19 mouse cellular contexts compared by ENCODE assay signal in the genomic region with DNA sequence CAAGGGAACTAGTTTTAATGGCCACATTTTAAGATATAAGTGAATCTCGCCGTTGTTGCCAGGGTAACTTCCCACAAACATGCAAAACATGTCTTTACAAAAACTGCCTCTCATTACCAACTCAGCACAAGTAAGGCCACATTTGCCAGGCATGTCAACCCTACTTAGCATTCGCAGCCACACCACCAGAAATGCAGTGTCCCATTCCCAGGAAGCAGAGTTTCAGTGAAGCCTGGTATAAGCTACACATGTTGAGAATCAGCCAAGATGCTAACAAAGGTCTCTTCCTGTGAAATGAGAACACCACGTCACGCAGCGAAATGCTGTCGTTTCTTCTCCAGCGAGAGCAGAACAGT. TPM values are rescaled to one million over a fixed set of nuclear protein-coding genes. Genes with fewer than 3 reads are reported as not detected.
A peak's percentile ranks its signal among the peaks of the same experiment; 100 is the strongest.
DNase-seq lines count a peak whose midpoint lies in the region; ATAC-seq and TF ChIP-seq lines count a peak whose summit lies in the region.
"Had no signal": no experiment of that assay in that cellular context is flagged by ENCODE, and none has a peak within 500 bp of the region (broad histone marks: within the 10 kb centered on the region; RNA-seq: fewer than 3 reads in every experiment).

No protein-coding gene starts in this region.

- H3K4me1 ChIP-seq in hindbrain, embryonic 11.5 days (replicated peaks; ENCODE audit: control insufficient read depth, insufficient read depth, low read length): 0 out of 2 replicates have a peak, but pooled peaks cover 3% of the 10 kb centered on the region
- H3K4me1 ChIP-seq in hindbrain, embryonic 10.5 days (replicated peaks): peaks cover 4% of the 10 kb centered on the region; the same call in 1 of the 2 replicates
- H3K4me1 ChIP-seq in forebrain, postnatal 0 days (ENCODE audit: insufficient read depth): peaks cover 6% of the 10 kb centered on the region; the same call in 1 of the 2 replicates
- H3K4me1 ChIP-seq in midbrain, embryonic 16.5 days (ENCODE audit: control insufficient read depth, insufficient read depth, low read length): peaks cover 13% of the 10 kb centered on the region

- ATAC-seq in hindbrain, embryonic 11.5 days (ENCODE audit: low FRiP score): peak; percentile 72
- peak; percentile 78 for ATAC-seq in forebrain, postnatal 0 days
- peak; percentile 52; the same call in 1 of the 2 replicates for ATAC-seq in midbrain, embryonic 16.5 days
- no peak for ATAC-seq in megakaryocyte, adult 5-6 weeks (ENCODE audit: poor library complexity, severe bottlenecking)
- ATAC-seq in CD4-positive, CD25-positive, alpha-beta regulatory T cell, adult 4 months: no peak
- ATAC-seq: inflammation-experienced regulatory T-cells, adult 6 months; liver, embryonic 12.5 days; Patski had no signal

- H3K4me3 ChIP-seq in hindbrain, embryonic 11.5 days (ENCODE audit: low read depth, low read length): no peak overlapping the region
- no peak overlapping the region for H3K4me3 ChIP-seq in hindbrain, embryonic 10.5 days
- no peak overlapping the region for H3K4me3 ChIP-seq in forebrain, postnatal 0 days (ENCODE audit: low read depth, low read length)
- no peak overlapping the region for H3K4me3 ChIP-seq in midbrain, embryonic 16.5 days (ENCODE audit: low read depth, low read length)
- H3K4me3 ChIP-seq: gastrocnemius, adult 2 months; heart, adult 2 months; liver, embryonic 12.5 days had no signal

- no peak overlapping the region for H3K27ac ChIP-seq in hindbrain, embryonic 11.5 days (ENCODE audit: low read depth, low read length)
- H3K27ac ChIP-seq in hindbrain, embryonic 10.5 days: no peak overlapping the region
- peak overlapping the region; percentile 40; the same call in 1 of the 2 replicates for H3K27ac ChIP-seq in forebrain, postnatal 0 days (ENCODE audit: low read depth, low read length)
- H3K27ac ChIP-seq in midbrain, embryonic 16.5 days (ENCODE audit: low read length): no peak overlapping the region
- H3K27ac ChIP-seq: gastrocnemius, adult 2 months; heart, adult 2 months; liver, embryonic 12.5 days had no signal

- DNase-seq in hindbrain, embryonic 11.5 days (ENCODE audit: low spot score): peak; percentile 15
- no peak for DNase-seq in hindbrain, embryonic 10.5 days (ENCODE audit: low spot score)
- peak; percentile 91 for DNase-seq in Muller cell, postnatal 12 days (ENCODE audit: inconsistent ontology term)
- peak; percentile 64 for DNase-seq in forebrain, postnatal 0 days
- no peak for DNase-seq in kidney, postnatal 14 days
- DNase-seq: adrenal gland, postnatal 36 days; cerebellum, postnatal 25 days; gastrocnemius, adult 2 months; heart, adult 2 months; kidney, adult 9 months; layer of hippocampus, postnatal 36 days; left cerebral cortex, postnatal 4 days had no signal

- no peaks in the 10 kb centered on the region for H3K9me3 ChIP-seq in hindbrain, embryonic 11.5 days (ENCODE audit: control insufficient read depth, low read length)
- H3K9me3 ChIP-seq in hindbrain, embryonic 10.5 days: no peaks in the 10 kb centered on the region
- no peaks in the 10 kb centered on the region for H3K9me3 ChIP-seq in forebrain, postnatal 0 days (ENCODE audit: low read length)
- H3K9me3 ChIP-seq in midbrain, embryonic 16.5 days (replicated peaks; ENCODE audit: control insufficient read depth, low read length, poor library complexity, severe bottlenecking): no peaks in the 10 kb centered on the region
- H3K9me3 ChIP-seq: liver, embryonic 12.5 days had no signal

- no peaks in the 10 kb centered on the region for H3K36me3 ChIP-seq in hindbrain, embryonic 11.5 days (ENCODE audit: control insufficient read depth, insufficient read depth, low read length)
- H3K36me3 ChIP-seq in hindbrain, embryonic 10.5 days: peaks cover 67% of the 10 kb centered on the region
- peaks cover 10% of the 10 kb centered on the region; the same call in 1 of the 2 replicates for H3K36me3 ChIP-seq in forebrain, postnatal 0 days (ENCODE audit: insufficient read depth)
- peaks cover 4% of the 10 kb centered on the region; the same call in 1 of the 2 replicates for H3K36me3 ChIP-seq in midbrain, embryonic 16.5 days (ENCODE audit: control insufficient read depth, insufficient read depth, low read length)

- H3K4me2 ChIP-seq in hindbrain, embryonic 11.5 days (replicated peaks; ENCODE audit: low read depth, low read length): no peak overlapping the region
- H3K4me2 ChIP-seq in forebrain, postnatal 0 days (ENCODE audit: low read depth): no peak overlapping the region
- no peak overlapping the region for H3K4me2 ChIP-seq in midbrain, embryonic 16.5 days (ENCODE audit: low read length)
- H3K4me2 ChIP-seq: liver, embryonic 12.5 days had no signal

- H3K9ac ChIP-seq in hindbrain, embryonic 11.5 days (ENCODE audit: low read depth, low read length): no peak overlapping the region
- H3K9ac ChIP-seq in forebrain, postnatal 0 days: no peak overlapping the region
- H3K9ac ChIP-seq in midbrain, embryonic 16.5 days (ENCODE audit: low read depth, low read length): no peak overlapping the region
- H3K9ac ChIP-seq: liver, embryonic 12.5 days had no signal

- H3K27me3 ChIP-seq in hindbrain, embryonic 11.5 days (ENCODE audit: control insufficient read depth, insufficient read depth, low read length): no peaks in the 10 kb centered on the region
- no peaks in the 10 kb centered on the region for H3K27me3 ChIP-seq in hindbrain, embryonic 10.5 days (ENCODE audit: insufficient read depth, poor library complexity, severe bottlenecking)
- H3K27me3 ChIP-seq in forebrain, postnatal 0 days (ENCODE audit: insufficient read depth, low read length): no peaks in the 10 kb centered on the region
- H3K27me3 ChIP-seq in midbrain, embryonic 16.5 days (ENCODE audit: control insufficient read depth, insufficient read depth, low read depth, low read length): no peaks in the 10 kb centered on the region
- H3K27me3 ChIP-seq: liver, embryonic 12.5 days; Patski had no signal

- TF ChIP-seq CTCF in forebrain, postnatal 0 days (IDR thresholded peaks at IDR 0.05; ENCODE audit: low read depth): no peak

- WGBS in hindbrain, embryonic 11.5 days: 85% methylated on average over 8 of the region's 8 CpGs
- WGBS in hindbrain, embryonic 10.5 days: 89% methylated on average over 8 of the region's 8 CpGs
- WGBS in forebrain, postnatal 0 days: 24% methylated on average over 8 of the region's 8 CpGs
- 62% methylated on average over 8 of the region's 8 CpGs for WGBS in midbrain, embryonic 16.5 days

RNA-seq across cellular contexts. Expression of a gene that starts 26.7 kb away (rescaled TPM):
- 0.21 and 0.31 TPM in 2 replicates for polyA plus RNA-seq in hindbrain, embryonic 11.5 days (2014; fragmentation: Nextera tagmentation; extraction: Ambion mirVana)
- 0.33 and 0.40 TPM in 2 replicates for polyA plus RNA-seq in hindbrain, embryonic 10.5 days (2016; fragmentation: Nextera tagmentation; extraction: Ambion mirVana)
- 4.4 and 5.5 TPM in 2 replicates for total RNA-seq in forebrain, postnatal 0 days (2014; rRNA removed)
- 0.20 and 0.34 TPM in 2 replicates for polyA plus RNA-seq in forebrain, postnatal 0 days (2015; fragmentation: Nextera tagmentation; extraction: Ambion mirVana)
- polyA plus RNA-seq in midbrain, embryonic 16.5 days (2015; fragmentation: Nextera tagmentation; extraction: Ambion mirVana): 0.61 and 0.75 TPM in 2 replicates
- total RNA-seq in megakaryocyte, adult 5-6 weeks (2015): 0.02 TPM in 1 of 2 replicates, not detected in the other
- 0.08 TPM in 1 of 2 replicates, not detected in the other for total RNA-seq in megakaryocyte, adult 5-6 weeks (2017)
- under 1 TPM in 1 of 2 experiments, not detected in 1; 0.19 TPM for polyA plus RNA-seq in CD4-positive, CD25-positive, alpha-beta regulatory T cell, adult 4 months (2017; shearing (Covaris generic))
- total RNA-seq: gastrocnemius, adult 2 months had no signal
- polyA plus RNA-seq: thymus, postnatal 0 days had no signal

RNA-seq across cellular contexts. Expression of a gene that starts 38.7 kb away (rescaled TPM):
- 34.9 and 50.5 TPM in 2 replicates for polyA plus RNA-seq in hindbrain, embryonic 11.5 days (2014; fragmentation: Nextera tagmentation; extraction: Ambion mirVana)
- 26.7 and 32.2 TPM in 2 replicates for polyA plus RNA-seq in hindbrain, embryonic 10.5 days (2016; fragmentation: Nextera tagmentation; extraction: Ambion mirVana)
- total RNA-seq in forebrain, postnatal 0 days (2014; rRNA removed): 92.2 and 102 TPM in 2 replicates
- polyA plus RNA-seq in forebrain, postnatal 0 days (2015; fragmentation: Nextera tagmentation; extraction: Ambion mirVana): 92.9 and 93.5 TPM in 2 replicates
- polyA plus RNA-seq in midbrain, embryonic 16.5 days (2015; fragmentation: Nextera tagmentation; extraction: Ambion mirVana): 18.7 and 26.9 TPM in 2 replicates
- total RNA-seq in megakaryocyte, adult 5-6 weeks (2015): 21.8 and 23.1 TPM in 2 replicates
- 14.8 and 16.2 TPM in 2 replicates for total RNA-seq in megakaryocyte, adult 5-6 weeks (2017)
- 10 to 100 TPM in 1 of 2 experiments, 1 to 10 TPM in 1; 6.1 to 11.7 TPM for polyA plus RNA-seq in CD4-positive, CD25-positive, alpha-beta regulatory T cell, adult 4 months (2017; shearing (Covaris generic))

Comparison
In these comparisons a context has a peak if more than half of its experiments do, and no peak if none do; other contexts are left out.
1. DNase-seq: peak in hindbrain, embryonic 11.5 days (single experiment), Muller cell, postnatal 12 days (single experiment) and forebrain, postnatal 0 days (single experiment); none in hindbrain, embryonic 10.5 days (single experiment) and kidney, postnatal 14 days (single experiment).
2. ATAC-seq: peak in hindbrain, embryonic 11.5 days (single experiment), forebrain, postnatal 0 days (single experiment) and midbrain, embryonic 16.5 days (single experiment); none in megakaryocyte, adult 5-6 weeks (single experiment) and CD4-positive, CD25-positive, alpha-beta regulatory T cell, adult 4 months (single experiment).